Mouse (Mus musculus): Measurements from ENCODE around the gene Paf1. TPM values are rescaled to one million over a fixed set of nuclear protein-coding genes. Genes with fewer than 3 reads are reported as not detected.

Gene Paf1
- polyA plus RNA-seq, 1 experiment from 2014 or later = 90.8 TPM

- no peaks in the 10 kb centered on the region for H3K9me3 ChIP-seq (replicated peaks)
- 71% methylated on average over 3 of the region's 3 CpGs for WGBS
- H3K27me3 ChIP-seq (ENCODE audit: low read depth, poor library complexity, severe bottlenecking) = no peaks in the 10 kb centered on the region
- H3K4me3 ChIP-seq = no peak overlapping the region
- H3K27ac ChIP-seq (replicated peaks) = no peak overlapping the region
- peaks cover 86% of the 10 kb centered on the region for H3K36me3 ChIP-seq
- peaks cover 9% of the 10 kb centered on the region for H3K4me1 ChIP-seq
- no peak for DNase-seq (ENCODE audit: low spot score)
Observed at GRCm38 (mm10) chr7:28398000-28398399, 5.2 kb downstream of the Paf1 start.

GRCm38 (mm10) chr7:28398696-28399340, 6.1 kb downstream of the Paf1 start:
- WGBS = 90% methylated on average over 10 of the region's 10 CpGs
- Histone ChIP-seq H3K4me3 (no peak overlapping the region), H3K27ac (replicated peaks) (no peak overlapping the region), H3K36me3 (peaks cover 94% of the 10 kb centered on the region), H3K9me3 (replicated peaks) (no peaks in the 10 kb centered on the region), H3K4me1 (peaks cover 2% of the 10 kb centered on the region), H3K27me3 (ENCODE audit: low read depth, poor library complexity, severe bottlenecking) (no peaks in the 10 kb centered on the region)
- no peak for DNase-seq (ENCODE audit: low spot score)

GRCm38 (mm10) chr7:28401030-28401429, 8.3 kb downstream of the Paf1 start:
- Histone ChIP-seq H3K9me3 (replicated peaks) (no peaks in the 10 kb centered on the region), H3K4me1 (no peaks in the 10 kb centered on the region), H3K27ac (replicated peaks) (no peak overlapping the region), H3K27me3 (ENCODE audit: low read depth, poor library complexity, severe bottlenecking) (no peaks in the 10 kb centered on the region), H3K4me3 (no peak overlapping the region), H3K36me3 (peaks cover 99% of the 10 kb centered on the region)
- 93% methylated on average over 1 of the region's 1 CpGs for WGBS
- no peak for DNase-seq (ENCODE audit: low spot score)

- Histone ChIP-seq H3K27me3 (ENCODE audit: low read depth, poor library complexity, severe bottlenecking) (no peaks in the 10 kb centered on the region), H3K4me1 (no peaks in the 10 kb centered on the region), H3K9me3 (replicated peaks) (no peaks in the 10 kb centered on the region), H3K27ac (replicated peaks) (no peak overlapping the region), H3K4me3 (no peak overlapping the region), H3K36me3 (peaks cover 99% of the 10 kb centered on the region)
- WGBS = 91% methylated on average over 3 of the region's 3 CpGs
- DNase-seq (ENCODE audit: low spot score) = no peak
Observed at GRCm38 (mm10) chr7:28401942-28402341, 9.2 kb downstream of the Paf1 start.

GRCm38 (mm10) chr7:28410841-28411475, 18.2 kb downstream of the Paf1 start:
- Histone ChIP-seq H3K4me1 (no peaks in the 10 kb centered on the region), H3K27ac (replicated peaks) (no peak overlapping the region), H3K9me3 (replicated peaks) (no peaks in the 10 kb centered on the region), H3K27me3 (ENCODE audit: low read depth, poor library complexity, severe bottlenecking) (no peaks in the 10 kb centered on the region), H3K36me3 (peaks cover 99% of the 10 kb centered on the region), H3K4me3 (no peak overlapping the region)
- DNase-seq (ENCODE audit: low spot score) = no peak
- WGBS = 92% methylated on average over 3 of the region's 3 CpGs

GRCm38 (mm10) chr7:28412826-28413225, 20.1 kb downstream of the Paf1 start:
- Histone ChIP-seq H3K9me3 (replicated peaks) (no peaks in the 10 kb centered on the region), H3K27ac (replicated peaks) (no peak overlapping the region), H3K36me3 (peaks cover 99% of the 10 kb centered on the region), H3K4me1 (no peaks in the 10 kb centered on the region), H3K4me3 (no peak overlapping the region), H3K27me3 (ENCODE audit: low read depth, poor library complexity, severe bottlenecking) (no peaks in the 10 kb centered on the region)
- 92% methylated on average over 4 of the region's 4 CpGs for WGBS
- DNase-seq (ENCODE audit: low spot score) = no peak

GRCm38 (mm10) chr7:28417368-28417767, 24.6 kb downstream of the Paf1 start:
- no peak overlapping the region for H3K27ac ChIP-seq (replicated peaks)
- H3K36me3 ChIP-seq = peaks cover 100% of the 10 kb centered on the region
- no peak for DNase-seq (ENCODE audit: low spot score)
- H3K4me1 ChIP-seq = no peaks in the 10 kb centered on the region
- H3K4me3 ChIP-seq = no peak overlapping the region
- no peaks in the 10 kb centered on the region for H3K27me3 ChIP-seq (ENCODE audit: low read depth, poor library complexity, severe bottlenecking)
- H3K9me3 ChIP-seq (replicated peaks) = no peaks in the 10 kb centered on the region

GRCm38 (mm10) chr7:28418096-28418670, 25.4 kb downstream of the Paf1 start:
- H3K36me3 ChIP-seq = peaks cover 100% of the 10 kb centered on the region

GRCm38 (mm10) chr7:28419416-28419815, 26.7 kb downstream of the Paf1 start:
- 99% methylated on average over 2 of the region's 2 CpGs for WGBS
- Histone ChIP-seq H3K9me3 (replicated peaks) (no peaks in the 10 kb centered on the region), H3K4me3 (no peak overlapping the region), H3K36me3 (peaks cover 100% of the 10 kb centered on the region), H3K27ac (replicated peaks) (no peak overlapping the region), H3K27me3 (ENCODE audit: low read depth, poor library complexity, severe bottlenecking) (no peaks in the 10 kb centered on the region), H3K4me1 (no peaks in the 10 kb centered on the region)
- no peak for DNase-seq (ENCODE audit: low spot score)

More at GRCm38 (mm10) chr7:28418096-28418670, 25.4 kb downstream of the Paf1 start:
- DNase-seq (ENCODE audit: low spot score) = no peak
- H3K9me3 ChIP-seq (replicated peaks) = no peaks in the 10 kb centered on the region
- H3K4me3 ChIP-seq = no peak overlapping the region
- no peaks in the 10 kb centered on the region for H3K27me3 ChIP-seq (ENCODE audit: low read depth, poor library complexity, severe bottlenecking)
- WGBS = 91% methylated on average over 8 of the region's 8 CpGs
- H3K27ac ChIP-seq (replicated peaks) = no peak overlapping the region
- no peaks in the 10 kb centered on the region for H3K4me1 ChIP-seq

- WGBS = 93% methylated on average over 1 of the region's 1 CpGs
- peaks cover 94% of the 10 kb centered on the region for H3K36me3 ChIP-seq
Observed at GRCm38 (mm10) chr7:28423018-28423417, 30.3 kb downstream of the Paf1 start.

GRCm38 (mm10) chr7:28427738-28428137, 35.0 kb downstream of the Paf1 start:
- no peak overlapping the region for H3K4me3 ChIP-seq
- H3K9me3 ChIP-seq (replicated peaks) = no peaks in the 10 kb centered on the region
- H3K27ac ChIP-seq (replicated peaks) = no peak overlapping the region
- H3K27me3 ChIP-seq (ENCODE audit: low read depth, poor library complexity, severe bottlenecking) = no peaks in the 10 kb centered on the region
- peaks cover 82% of the 10 kb centered on the region for H3K36me3 ChIP-seq
- H3K4me1 ChIP-seq = 0 out of 2 replicates have a peak, but pooled peaks cover 4% of the 10 kb centered on the region
- DNase-seq (ENCODE audit: low spot score) = no peak

More at GRCm38 (mm10) chr7:28423018-28423417, 30.3 kb downstream of the Paf1 start:
- Histone ChIP-seq H3K4me3 (no peak overlapping the region), H3K9me3 (replicated peaks) (no peaks in the 10 kb centered on the region), H3K27me3 (ENCODE audit: low read depth, poor library complexity, severe bottlenecking) (no peaks in the 10 kb centered on the region), H3K4me1 (no peaks in the 10 kb centered on the region), H3K27ac (replicated peaks) (no peak overlapping the region)
- DNase-seq (ENCODE audit: low spot score) = no peak

GRCm38 (mm10) chr7:28430512-28430911, 37.8 kb downstream of the Paf1 start:
- H3K9me3 ChIP-seq (replicated peaks) = no peaks in the 10 kb centered on the region
- no peak overlapping the region for H3K4me3 ChIP-seq
- peaks cover 32% of the 10 kb centered on the region for H3K4me1 ChIP-seq
- H3K27me3 ChIP-seq (ENCODE audit: low read depth, poor library complexity, severe bottlenecking) = no peaks in the 10 kb centered on the region
- H3K27ac ChIP-seq (replicated peaks) = no peak overlapping the region
- 64% methylated on average over 1 of the region's 1 CpGs for WGBS
- peaks cover 69% of the 10 kb centered on the region for H3K36me3 ChIP-seq
- no peak for DNase-seq (ENCODE audit: low spot score)

- no peak for DNase-seq (ENCODE audit: low spot score)
- Histone ChIP-seq H3K4me1 (peaks cover 40% of the 10 kb centered on the region), H3K36me3 (peaks cover 54% of the 10 kb centered on the region), H3K9me3 (replicated peaks) (no peaks in the 10 kb centered on the region), H3K27me3 (ENCODE audit: low read depth, poor library complexity, severe bottlenecking) (no peaks in the 10 kb centered on the region), H3K27ac (replicated peaks) (no peak overlapping the region), H3K4me3 (no peak overlapping the region)
- WGBS = 94% methylated on average over 2 of the region's 2 CpGs
Observed at GRCm38 (mm10) chr7:28432252-28432651, 39.5 kb downstream of the Paf1 start.

Measured in midbrain, embryonic 10.5 days (tissue).